Mouse (Mus musculus) MEL (cell line): ENCODE data around the gene Actn1.

Experiments used
- BHLHE40 ChIP-seq: IDR thresholded peaks from 2 replicates; pipeline ENCODE4 v1.6.1; 2012; ENCODE audit warnings: low read depth, mild to moderate bottlenecking, inconsistent platforms, low read length, improper control_type of control experiment, borderline replicate concordance
- CTCF ChIP-seq, 3 experiments: IDR thresholded peaks in 2 of 3; conservative IDR thresholded peaks in 1 of 3; 2 replicates each; pipeline ENCODE4 v1.5.1; 2011 to 2012; ENCODE audit warnings: low read length in 3 of 3, low read depth in 2 of 3, mild to moderate bottlenecking in 2 of 3, improper control_type of control experiment in 1 of 3, inconsistent platforms in 1 of 3, mixed read lengths in 1 of 3, moderate library complexity in 1 of 3; ENCODE audit not compliant: control insufficient read depth in 1 of 3, insufficient read depth in 1 of 3, poor library complexity in 1 of 3, severe bottlenecking in 1 of 3
- E2F4 ChIP-seq: IDR thresholded peaks from 2 replicates; pipeline ENCODE4 v1.6.1; 2011; ENCODE audit warnings: low read depth, low read length, improper control_type of control experiment, borderline replicate concordance
- EP300 ChIP-seq, 2 experiments: IDR thresholded peaks; 2 replicates each; pipeline ENCODE4 v1.6.1; 2011; ENCODE audit warnings: improper control_type of control experiment in 2 of 2, low read length in 2 of 2, low read depth in 1 of 2, mild to moderate bottlenecking in 1 of 2
- GATA1 ChIP-seq: IDR thresholded peaks from 2 replicates; pipeline ENCODE4 v1.6.1; 2011; ENCODE audit warnings: low read depth, low read length, improper control_type of control experiment
- KAT2A ChIP-seq: conservative IDR thresholded peaks from 2 replicates; pipeline ENCODE4 v1.6.1; 2012; ENCODE audit warnings: low read depth, low read length, improper control_type of control experiment, inconsistent platforms
- ZC3H11A ChIP-seq: IDR thresholded peaks from 2 replicates; pipeline ENCODE4 v1.6.1; 2012; ENCODE audit warnings: low read depth, mild to moderate bottlenecking, inconsistent platforms, low read length, improper control_type of control experiment
- ZKSCAN1 ChIP-seq: IDR thresholded peaks from 2 replicates; pipeline ENCODE4 v1.6.1; 2012; ENCODE audit warnings: low read depth, mild to moderate bottlenecking, inconsistent platforms, low read length, improper control_type of control experiment, moderate library complexity

DNA sequence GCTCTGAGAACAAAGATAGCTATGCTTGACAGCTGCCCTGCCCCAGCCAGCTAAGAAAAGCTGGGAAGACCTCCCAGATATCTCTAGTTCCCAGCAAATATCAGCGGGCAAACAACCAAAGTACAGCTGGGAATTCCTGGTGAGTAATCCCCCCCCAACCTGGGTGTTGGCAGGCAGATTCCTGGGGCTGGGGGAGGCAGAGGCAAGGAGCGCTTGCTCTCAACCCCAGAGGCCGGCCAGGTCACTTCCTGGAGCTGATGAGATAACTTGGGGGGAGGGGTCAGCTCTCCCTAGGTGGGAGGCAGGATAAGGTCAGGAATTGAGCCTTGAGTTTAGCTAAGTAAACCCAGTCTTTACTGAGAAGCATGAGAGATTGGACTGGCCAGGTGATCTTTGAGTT is 10.8 kb upstream of the Actn1 start:
- TF ChIP-seq ZC3H11A = no peak
- TF ChIP-seq ZKSCAN1 = no peak
- TF ChIP-seq EP300 (IDR thresholded peaks at IDR 0.05; ENCODE audit: low read depth in 1 of 2, low read length in 2 of 2) = no peak
- no peak for TF ChIP-seq BHLHE40
- no peak for TF ChIP-seq KAT2A
- no peak for TF ChIP-seq GATA1
- TF ChIP-seq E2F4 = no peak
- no peak for TF ChIP-seq CTCF (IDR thresholded peaks at IDR 0.05 in 2 of 3, conservative IDR thresholded peaks at IDR 0.05 in 1 of 3; ENCODE audit: control insufficient read depth in 1 of 3, insufficient read depth in 1 of 3, low read depth in 2 of 3, low read length in 3 of 3, poor library complexity in 1 of 3, severe bottlenecking in 1 of 3)
